Comparison of ENCODE assay signal across 8 mouse cellular contexts in genomic region chr3:32365546-32366245, GRCm38 (mm10). TPM values are rescaled to one million over a fixed set of nuclear protein-coding genes. Genes with fewer than 3 reads are reported as not detected.
DNase-seq lines count a peak whose midpoint lies in the region; ATAC-seq and TF ChIP-seq lines count a peak whose summit lies in the region.

Gene Zmat3 (minus strand): TSS chr3:32366014.

- H3K9me3 ChIP-seq in forebrain, embryonic 10.5 days, result no peaks in the 10 kb centered on the region
- H3K9me3 ChIP-seq in heart, embryonic 15.5 days (replicated peaks), result no peaks in the 10 kb centered on the region
- no peaks in the 10 kb centered on the region for H3K9me3 ChIP-seq in liver, embryonic 14.5 days (ENCODE audit: control insufficient read depth, low read length)
- H3K9me3 ChIP-seq in stomach, embryonic 15.5 days, result no peaks in the 10 kb centered on the region

- WGBS in forebrain, embryonic 10.5 days, result 5% methylated on average over 35 of the region's 48 CpGs
- 3% methylated on average over 34 of the region's 48 CpGs for WGBS in heart, embryonic 15.5 days
- WGBS in liver, embryonic 14.5 days (ENCODE audit: insufficient replicate concordance), result 2% methylated on average over 39 of the region's 48 CpGs
- 4% methylated on average over 32 of the region's 48 CpGs for WGBS in stomach, embryonic 15.5 days

- ATAC-seq in heart, embryonic 15.5 days (replicated peaks; ENCODE audit: insufficient number of reproducible peaks, insufficient read depth, low FRiP score, low read depth), result peak; percentile 68; the same call in 1 of the 2 replicates
- peak; percentile 71 for ATAC-seq in liver, embryonic 14.5 days (ENCODE audit: insufficient read depth)
- ATAC-seq in stomach, embryonic 15.5 days (ENCODE audit: insufficient read depth, low FRiP score, low read depth), result peak; percentile 70; the same call in 1 of the 2 replicates

- peak within 1 kb of the TSS; percentile 83 for H3K9ac ChIP-seq in heart, embryonic 15.5 days
- H3K9ac ChIP-seq in liver, embryonic 14.5 days (replicated peaks), result peak within 1 kb of the TSS; percentile 60
- peak within 1 kb of the TSS; percentile 50 for H3K9ac ChIP-seq in stomach, embryonic 15.5 days

- no peak for TF ChIP-seq EP300 in liver, embryonic 14.5 days (IDR thresholded peaks at IDR 0.05; ENCODE audit: low read depth)

- H3K27me3 ChIP-seq in forebrain, embryonic 10.5 days (ENCODE audit: poor library complexity, severe bottlenecking), result peaks cover 12% of the 10 kb centered on the region
- H3K27me3 ChIP-seq in heart, embryonic 15.5 days, result peaks cover 4% of the 10 kb centered on the region; the same call in 1 of the 2 replicates
- H3K27me3 ChIP-seq in liver, embryonic 14.5 days (ENCODE audit: control insufficient read depth, insufficient read depth, low read length), result peaks cover 18% of the 10 kb centered on the region
- H3K27me3 ChIP-seq in stomach, embryonic 15.5 days (replicated peaks), result no peaks in the 10 kb centered on the region

- H3K4me1 ChIP-seq in forebrain, embryonic 10.5 days, result peaks cover 20% of the 10 kb centered on the region
- H3K4me1 ChIP-seq in heart, embryonic 15.5 days (replicated peaks), result peaks cover 21% of the 10 kb centered on the region
- peaks cover 0 to 8% of the 10 kb centered on the region in 2 experiments; a peak in 3 of 4 replicates for H3K4me1 ChIP-seq in liver, embryonic 14.5 days (replicated peaks; ENCODE audit: control insufficient read depth in 2 of 2, insufficient read depth in 2 of 2, low read length in 1 of 2)
- H3K4me1 ChIP-seq in stomach, embryonic 15.5 days, result peaks cover 5% of the 10 kb centered on the region; the same call in 1 of the 2 replicates

- peak within 1 kb of the TSS; percentile 93 for H3K27ac ChIP-seq in forebrain, embryonic 10.5 days
- peak within 1 kb of the TSS; percentile 74 for H3K27ac ChIP-seq in heart, embryonic 15.5 days
- no peak within 1 kb of the TSS for H3K27ac ChIP-seq in liver, embryonic 14.5 days
- peak within 1 kb of the TSS; percentile 72 for H3K27ac ChIP-seq in stomach, embryonic 15.5 days

- peak; percentile 91 for DNase-seq in CD4-positive, CD25-positive, alpha-beta regulatory T cell, adult 2 months (ENCODE audit: low read depth, low spot score)
- peak; percentile 37 for DNase-seq in c-Kit-negative CD71-positive TER-119-positive erythroid progenitor cells, embryonic 14.5 days (ENCODE audit: low read depth, low spot score)
- DNase-seq in forebrain, embryonic 10.5 days (ENCODE audit: extremely low spot score, low spot score), result peak; percentile 82
- DNase-seq in kidney, postnatal 25 days, result peak; percentile 89 to 94
- DNase-seq in liver, embryonic 14.5 days (ENCODE audit: low read depth in 3 of 3, low spot score in 3 of 3), result peak; percentile 31 to 49 (median 44)
- DNase-seq in neural tube, embryonic 10.5 days (ENCODE audit: extremely low spot score, low spot score), result peak; percentile 86

- TF ChIP-seq CTCF in liver, embryonic 14.5 days (IDR thresholded peaks at IDR 0.05; ENCODE audit: low read depth), result no peak

- H3K4me2 ChIP-seq in heart, embryonic 15.5 days, result peak within 1 kb of the TSS; percentile 93
- peak within 1 kb of the TSS; percentile 92 for H3K4me2 ChIP-seq in liver, embryonic 14.5 days (ENCODE audit: low read depth)
- peak within 1 kb of the TSS; percentile 75 for H3K4me2 ChIP-seq in stomach, embryonic 15.5 days

- H3K4me3 ChIP-seq in forebrain, embryonic 10.5 days, result peak within 1 kb of the TSS; percentile 82
- peak within 1 kb of the TSS; percentile 66 for H3K4me3 ChIP-seq in heart, embryonic 15.5 days
- peak within 1 kb of the TSS; percentile 56 to 78 for H3K4me3 ChIP-seq in liver, embryonic 14.5 days (ENCODE audit: insufficient read depth in 1 of 2, low read depth in 2 of 2, low read length in 2 of 2)
- H3K4me3 ChIP-seq in stomach, embryonic 15.5 days (replicated peaks), result peak within 1 kb of the TSS; percentile 79

- H3K36me3 ChIP-seq in forebrain, embryonic 10.5 days (replicated peaks), result peaks cover 3% of the 10 kb centered on the region
- no peaks in the 10 kb centered on the region for H3K36me3 ChIP-seq in heart, embryonic 15.5 days
- no peaks in the 10 kb centered on the region for H3K36me3 ChIP-seq in liver, embryonic 14.5 days (replicated peaks; ENCODE audit: control insufficient read depth, insufficient read depth, low read depth)
- no peaks in the 10 kb centered on the region for H3K36me3 ChIP-seq in stomach, embryonic 15.5 days

RNA-seq across cellular contexts. Expression of gene Zmat3, which starts in this region (rescaled TPM):
- 7.5 and 8.2 TPM in 2 replicates for polyA plus RNA-seq in forebrain, embryonic 10.5 days (2016; fragmentation: Nextera tagmentation; extraction: Ambion mirVana)
- 3.4 and 3.6 TPM in 2 replicates for polyA plus RNA-seq in heart, embryonic 15.5 days (2015; fragmentation: Nextera tagmentation; extraction: Ambion mirVana)
- polyA plus RNA-seq in liver, embryonic 14.5 days (2012; rRNA removed), result 0.62 and 0.74 TPM in 2 replicates
- 0.42 and 0.43 TPM in 2 replicates for polyA plus RNA-seq in liver, embryonic 14.5 days (2014; fragmentation: Nextera tagmentation; extraction: Ambion mirVana)
- 5.8 and 6.1 TPM in 2 replicates for polyA plus RNA-seq in stomach, embryonic 15.5 days (2015; fragmentation: Nextera tagmentation; extraction: Ambion mirVana)

Comparison
In these comparisons a context has a peak if more than half of its experiments do, and no peak if none do; other contexts are left out.
1. Peak in DNase-seq, ATAC-seq, H3K4me3 ChIP-seq, H3K9ac ChIP-seq and H3K4me2 ChIP-seq in liver, embryonic 14.5 days; RNA of the gene not detected or under 1 TPM.
2. DNase-seq: peak in every context shown above with its lines; median percentile 92 in kidney, postnatal 25 days; 91 in CD4-positive, CD25-positive, alpha-beta regulatory T cell, adult 2 months; 86 in neural tube, embryonic 10.5 days; 82 in forebrain, embryonic 10.5 days; 44 in liver, embryonic 14.5 days; 37 in c-Kit-negative CD71-positive TER-119-positive erythroid progenitor cells, embryonic 14.5 days.